Mouse (Mus musculus) ES-Bruce4 (cell line): ENCODE measurements around the gene BC028528. TPM values are rescaled to one million over a fixed set of nuclear protein-coding genes. Genes with fewer than 3 reads are reported as not detected.

Source experiments
- H3K27ac ChIP-seq: 2 replicates; pipeline ENCODE4 v1.5.1; 2012; ENCODE audit warnings: low read length, inconsistent platforms; ENCODE audit not compliant: insufficient read depth
- H3K27me3 ChIP-seq: 2 replicates; pipeline ENCODE4 v1.6.1; 2012; ENCODE audit warnings: mild to moderate bottlenecking, low read length, inconsistent platforms; ENCODE audit not compliant: control insufficient read depth, poor library complexity, insufficient read depth, severe bottlenecking
- H3K36me3 ChIP-seq: 2 replicates; pipeline ENCODE4 v1.6.1; 2012; ENCODE audit warnings: inconsistent platforms, mild to moderate bottlenecking, low read length, moderate library complexity; ENCODE audit not compliant: control insufficient read depth, poor library complexity, insufficient read depth, severe bottlenecking
- H3K4me1 ChIP-seq: one replicate; pipeline ENCODE4 v1.8.1; 2011; ENCODE audit warnings: low read length; ENCODE audit not compliant: control insufficient read depth, insufficient read depth
- H3K4me3 ChIP-seq: 2 replicates; pipeline ENCODE4 v1.5.1; 2011; ENCODE audit warnings: low read depth, mild to moderate bottlenecking, low read length
- H3K9ac ChIP-seq: 2 replicates; pipeline ENCODE4 v1.6.1; 2012; ENCODE audit warnings: low read depth, mild to moderate bottlenecking, inconsistent platforms; ENCODE audit not compliant: poor library complexity, severe bottlenecking
- H3K9me3 ChIP-seq: replicated peaks from 2 replicates; pipeline ENCODE4 v1.6.1; 2012; ENCODE audit warnings: mild to moderate bottlenecking, low read length, inconsistent platforms; ENCODE audit not compliant: control insufficient read depth, poor library complexity, insufficient read depth, severe bottlenecking
- CTCF ChIP-seq: IDR thresholded peaks from one replicate; pipeline ENCODE4 v1.8.1; 2011; ENCODE audit warnings: low read depth, low read length
- EP300 ChIP-seq: IDR thresholded peaks from 2 replicates; pipeline ENCODE4 v1.6.1; 2011; ENCODE audit warnings: low read depth, low read length; ENCODE audit not compliant: insufficient read depth
- POLR2A ChIP-seq: IDR thresholded peaks from one replicate; pipeline ENCODE4 v1.8.1; 2011; ENCODE audit warnings: low read length; ENCODE audit not compliant: insufficient read depth
- polyA plus RNA-seq: library from polyadenylated mRNA; stranded (reverse); fragments of >200 nt; gene quantifications from 2 replicates; pipeline ENCODE4 v1.2.4, GENCODE M21; 2011; ENCODE audit warnings: low read depth; ENCODE audit not compliant: missing spikeins, insufficient read depth, insufficient read length

BC028528 gene
- polyA plus RNA-seq, 1 experiment, result 5.4 TPM

DNA sequence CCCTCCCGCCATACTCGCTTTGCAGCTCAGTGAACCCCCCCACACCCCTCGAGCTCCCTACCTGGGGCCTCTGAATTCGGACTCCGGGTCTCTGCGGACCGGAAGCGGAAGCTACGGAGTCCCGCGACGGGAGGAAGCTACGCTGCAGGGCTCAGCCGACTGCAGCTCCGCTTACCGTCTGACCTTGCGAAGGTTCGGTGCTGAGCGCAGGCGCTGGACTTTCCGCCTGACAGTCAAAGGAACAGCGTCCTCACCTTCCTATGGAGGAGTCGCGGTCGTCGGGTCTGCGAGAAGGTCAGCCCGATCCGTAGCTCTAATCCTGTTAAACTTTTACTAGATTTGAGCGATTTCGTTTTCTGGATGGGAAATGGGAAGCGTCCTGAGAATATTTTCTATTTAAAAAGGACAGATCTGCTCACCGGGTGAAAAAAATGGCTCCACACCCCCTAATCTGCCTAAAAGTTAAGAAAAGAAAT, 20.4 kb downstream of the BC028528 start, which contains the start of gene Mrps21:
Gene Mrps21, minus strand, starts transcription at position 128 of the 476 bp plus-strand sequence.
- Histone ChIP-seq H3K36me3 (peaks cover 7% of the 10 kb centered on the region), H3K9me3 (no peaks in the 10 kb centered on the region), H3K27ac (peak within 1 kb of the TSS; percentile 44), H3K4me1 (peaks cover 4% of the 10 kb centered on the region), H3K9ac (peak within 1 kb of the TSS; percentile 88), H3K4me3 (peak within 1 kb of the TSS; percentile 93), H3K27me3 (no peaks in the 10 kb centered on the region)
- TF ChIP-seq POLR2A (peak; percentile 78), EP300 (no peak)

GRCm38 (mm10) chr3:95870976-95871375, 20.8 kb downstream of the BC028528 start:
- peaks cover 4% of the 10 kb centered on the region for H3K4me1 ChIP-seq
- H3K9ac ChIP-seq, result peak overlapping the region; percentile 88
- no peaks in the 10 kb centered on the region for H3K27me3 ChIP-seq
- no peaks in the 10 kb centered on the region for H3K9me3 ChIP-seq
- H3K36me3 ChIP-seq, result peaks cover 7% of the 10 kb centered on the region
- H3K27ac ChIP-seq, result peak overlapping the region; percentile 28
- H3K4me3 ChIP-seq, result peak overlapping the region; percentile 93
- TF ChIP-seq EP300 (no peak), CTCF (no peak), POLR2A (no peak)

DNA sequence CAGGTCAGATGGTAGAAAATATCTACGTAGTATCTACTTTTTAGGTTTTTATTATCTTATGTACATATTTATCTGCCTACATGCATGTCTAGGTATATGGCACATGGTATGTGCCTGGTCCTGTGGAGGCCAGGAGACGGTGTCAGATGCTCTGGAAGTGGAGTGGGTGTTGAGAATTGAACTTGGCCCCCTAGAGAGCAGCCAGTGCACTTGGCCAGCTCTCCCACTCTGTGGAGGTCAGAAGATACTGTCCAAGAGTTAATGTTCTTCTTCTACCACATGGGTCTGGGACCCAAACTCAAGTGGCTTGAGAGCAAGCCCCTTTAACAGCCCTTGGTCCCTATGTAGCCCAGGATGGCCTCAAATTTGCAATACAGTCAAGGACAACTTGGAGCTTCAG, 24.4 kb downstream of the BC028528 start:
- H3K27me3 ChIP-seq, result no peaks in the 10 kb centered on the region
- peaks cover 7% of the 10 kb centered on the region for H3K36me3 ChIP-seq

GRCm38 (mm10) chr3:95866071-95866470, 25.7 kb downstream of the BC028528 start:
- no peak overlapping the region for H3K9ac ChIP-seq
- H3K4me1 ChIP-seq, result peaks cover 6% of the 10 kb centered on the region
- peaks cover 7% of the 10 kb centered on the region for H3K36me3 ChIP-seq
- no peaks in the 10 kb centered on the region for H3K9me3 ChIP-seq
- no peak overlapping the region for H3K4me3 ChIP-seq
- TF ChIP-seq CTCF (no peak), EP300 (no peak), POLR2A (no peak)
- no peak overlapping the region for H3K27ac ChIP-seq
- H3K27me3 ChIP-seq, result no peaks in the 10 kb centered on the region

More for the DNA sequence above, 24.4 kb downstream of the BC028528 start:
- H3K4me1 ChIP-seq, result peaks cover 8% of the 10 kb centered on the region
- H3K4me3 ChIP-seq, result no peak overlapping the region
- H3K9ac ChIP-seq, result no peak overlapping the region
- no peaks in the 10 kb centered on the region for H3K9me3 ChIP-seq
- TF ChIP-seq CTCF (no peak), EP300 (no peak), POLR2A (no peak)
- no peak overlapping the region for H3K27ac ChIP-seq

GRCm38 (mm10) chr3:95865571-95865970, 26.2 kb downstream of the BC028528 start:
- Histone ChIP-seq H3K36me3 (peaks cover 7% of the 10 kb centered on the region), H3K4me1 (peaks cover 6% of the 10 kb centered on the region), H3K27me3 (no peaks in the 10 kb centered on the region), H3K27ac (peak overlapping the region; percentile 42), H3K9ac (0 out of 2 replicates have a peak overlapping the region, but pooled peaks have one; percentile 9), H3K4me3 (peak overlapping the region; percentile 25), H3K9me3 (no peaks in the 10 kb centered on the region)
- TF ChIP-seq EP300, result no peak
- no peak for TF ChIP-seq POLR2A
- TF ChIP-seq CTCF, result no peak

- Histone ChIP-seq H3K27ac (peak overlapping the region; percentile 42), H3K4me3 (peak overlapping the region; percentile 25), H3K36me3 (peaks cover 7% of the 10 kb centered on the region), H3K9me3 (no peaks in the 10 kb centered on the region), H3K4me1 (peaks cover 4% of the 10 kb centered on the region), H3K9ac (0 out of 2 replicates have a peak overlapping the region, but pooled peaks have one; percentile 9), H3K27me3 (no peaks in the 10 kb centered on the region)
- TF ChIP-seq POLR2A, result no peak
- no peak for TF ChIP-seq EP300
- TF ChIP-seq CTCF, result no peak
These were observed 26.8 kb downstream of the BC028528 start for GRCm38 (mm10) chr3:95865050-95865449.
